ENCODE assay signal across 8 mouse cellular contexts in the genomic region with DNA sequence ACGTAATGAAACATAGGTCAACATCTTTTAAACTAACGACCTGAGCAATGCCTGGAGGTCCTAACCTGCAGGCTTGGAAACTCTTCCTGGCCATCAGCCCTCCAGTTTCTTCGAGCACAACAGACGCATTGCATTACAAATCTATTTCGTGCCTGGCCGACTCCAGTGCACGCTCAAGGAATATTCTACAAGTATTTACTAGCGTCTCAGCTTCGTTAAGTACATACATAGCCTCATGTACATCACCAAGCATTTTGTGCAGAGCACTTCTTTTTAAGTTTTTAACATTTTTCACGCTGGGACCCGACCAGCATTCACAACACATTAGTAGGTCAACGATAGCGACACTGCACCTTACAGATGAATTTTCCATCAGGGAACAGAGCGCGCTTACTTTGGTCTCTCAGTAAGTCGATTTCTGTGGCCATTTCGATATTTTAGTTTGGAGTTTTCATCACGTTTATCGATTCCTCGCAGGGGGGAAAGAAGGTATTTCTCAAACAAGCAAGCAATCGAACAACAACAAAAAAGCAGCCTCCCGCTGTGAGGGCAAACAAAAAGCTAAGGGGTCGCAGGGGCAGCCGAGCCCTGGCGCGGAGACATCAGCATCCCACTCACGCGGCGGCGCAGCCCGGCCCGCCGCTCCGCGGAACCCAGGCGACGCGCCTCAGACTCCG. TPM values are rescaled to one million over a fixed set of nuclear protein-coding genes. Genes with fewer than 3 reads are reported as not detected.
A peak's percentile ranks its signal among the peaks of the same experiment; 100 is the strongest.
DNase-seq lines count a peak whose midpoint lies in the region; ATAC-seq and TF ChIP-seq lines count a peak whose summit lies in the region.

No protein-coding gene starts in this region.

- H3K36me3 ChIP-seq in forebrain, embryonic 15.5 days: no peaks in the 10 kb centered on the region
- no peaks in the 10 kb centered on the region for H3K36me3 ChIP-seq in kidney, adult 2 months (ENCODE audit: control insufficient read depth, insufficient read depth, low read length)
- H3K36me3 ChIP-seq in liver, adult 2 months (ENCODE audit: control insufficient read depth, insufficient read depth, low read length): 0 out of 2 replicates have a peak, but pooled peaks cover under 1% of the 10 kb centered on the region

- H3K4me1 ChIP-seq in forebrain, embryonic 15.5 days: peaks cover 26% of the 10 kb centered on the region
- no peaks in the 10 kb centered on the region; the same call in 1 of the 2 replicates for H3K4me1 ChIP-seq in kidney, adult 2 months (ENCODE audit: control insufficient read depth, insufficient read depth, low read length)
- peaks cover 4% of the 10 kb centered on the region; the same call in 1 of the 2 replicates for H3K4me1 ChIP-seq in liver, adult 2 months (ENCODE audit: control insufficient read depth, insufficient read depth, low read length)
- H3K4me1 ChIP-seq in olfactory bulb, adult 2 months (ENCODE audit: control insufficient read depth, insufficient read depth, low read length): no peaks in the 10 kb centered on the region

- no peaks in the 10 kb centered on the region for H3K27me3 ChIP-seq in forebrain, embryonic 15.5 days
- H3K27me3 ChIP-seq in kidney, adult 2 months (replicated peaks; ENCODE audit: control insufficient read depth, insufficient read depth, low read length): no peaks in the 10 kb centered on the region
- no peaks in the 10 kb centered on the region for H3K27me3 ChIP-seq in liver, adult 2 months (ENCODE audit: control insufficient read depth, insufficient read depth, low read length)

- no peak for TF ChIP-seq CTCF in kidney, adult 2 months (conservative IDR thresholded peaks at IDR 0.05; ENCODE audit: insufficient read depth, insufficient read length, low read depth, low read length)
- TF ChIP-seq CTCF in liver, adult 2 months (IDR thresholded peaks at IDR 0.05; ENCODE audit: low read depth, low read length): no peak
- TF ChIP-seq CTCF in olfactory bulb, adult 2 months (IDR thresholded peaks at IDR 0.05; ENCODE audit: insufficient read depth, low read depth, low read length): no peak

- DNase-seq in adrenal gland, adult 8-10 months: peak; percentile 3
- no peak for DNase-seq in adrenal gland, postnatal 25 days
- peak; percentile 3 for DNase-seq in urinary bladder, postnatal 14 days (ENCODE audit: low spot score)
- DNase-seq in urinary bladder, postnatal 10 days (ENCODE audit: low spot score): no peak
- DNase-seq in kidney, adult 2 months: peak; percentile 19
- DNase-seq in liver, adult 2 months (ENCODE audit: extremely low read depth, low read depth, low spot score): peak; percentile 41

- no peaks in the 10 kb centered on the region for H3K9me3 ChIP-seq in forebrain, embryonic 15.5 days

- H3K9ac ChIP-seq in forebrain, embryonic 15.5 days (replicated peaks): peak overlapping the region; percentile 75
- peak overlapping the region; percentile 86 for H3K9ac ChIP-seq in liver, adult 2 months (ENCODE audit: low read depth, low read length)

- no peak; the same call in 1 of the 2 replicates for ATAC-seq in forebrain, embryonic 15.5 days (replicated peaks)

- peak overlapping the region; percentile 88 for H3K27ac ChIP-seq in forebrain, embryonic 15.5 days (replicated peaks)
- H3K27ac ChIP-seq in kidney, adult 2 months (ENCODE audit: insufficient read depth, low read depth, low read length): peak overlapping the region; percentile 28
- peak overlapping the region; percentile 61 for H3K27ac ChIP-seq in liver, adult 2 months (replicated peaks; ENCODE audit: insufficient read depth, low read depth, low read length)
- peak overlapping the region; percentile 48; the same call in 1 of the 2 replicates for H3K27ac ChIP-seq in olfactory bulb, adult 2 months (ENCODE audit: insufficient read depth, low read depth, low read length)

- TF ChIP-seq POLR2A in kidney, adult 2 months (IDR thresholded peaks at IDR 0.05; ENCODE audit: low read depth, low read length): no peak
- no peak for TF ChIP-seq POLR2A in liver, adult 2 months (IDR thresholded peaks at IDR 0.05; ENCODE audit: extremely low read depth, insufficient read depth, low read length)
- TF ChIP-seq POLR2A in olfactory bulb, adult 2 months (IDR thresholded peaks at IDR 0.05; ENCODE audit: insufficient read depth, low read depth, low read length): no peak

- H3K4me2 ChIP-seq in forebrain, embryonic 15.5 days (replicated peaks): peak overlapping the region; percentile 80

- H3K4me3 ChIP-seq in forebrain, embryonic 15.5 days: peak overlapping the region; percentile 68
- H3K4me3 ChIP-seq in kidney, adult 2 months (ENCODE audit: insufficient read depth, low read depth, low read length): peak overlapping the region; percentile 75
- H3K4me3 ChIP-seq in liver, adult 2 months (ENCODE audit: insufficient read depth, low read depth, low read length): peak overlapping the region; percentile 89
- peak overlapping the region; percentile 75 for H3K4me3 ChIP-seq in olfactory bulb, adult 2 months (ENCODE audit: insufficient read depth, low read depth, low read length)

- WGBS in forebrain, embryonic 15.5 days: under 1% methylated on average over 39 of the region's 39 CpGs
- under 1% methylated on average over 39 of the region's 39 CpGs for WGBS in kidney, adult 2 months
- under 1% methylated on average over 39 of the region's 39 CpGs for WGBS in liver, adult 2 months
- WGBS in olfactory bulb, adult 2 months: under 1% methylated on average over 39 of the region's 39 CpGs

- H3K79me2 ChIP-seq in liver, adult 2 months (ENCODE audit: control insufficient read depth, insufficient read depth, low read length): no peaks in the 10 kb centered on the region

RNA-seq across cellular contexts. Expression of a gene that starts 0.6 kb away (rescaled TPM):
- 10 to 100 TPM in 3 of 4 experiments, 1 to 10 TPM in 1; 7.3 to 17.7 (median 12.4) TPM for total RNA-seq in adrenal gland, adult 8-10 months (2022)
- 11.6 and 13.2 TPM in 2 replicates for total RNA-seq in adrenal gland, postnatal 25 days (2021)
- polyA plus RNA-seq in forebrain, embryonic 15.5 days (2015; fragmentation: Nextera tagmentation; extraction: Ambion mirVana): 20.5 and 22.2 TPM in 2 replicates
- polyA plus RNA-seq in kidney, adult 2 months (2012; rRNA removed): 3.8 and 4.9 TPM in 2 replicates
- 6.0 and 7.9 TPM in 2 replicates for total RNA-seq in liver, adult 2 months (2014; rRNA removed)
- polyA plus RNA-seq in liver, adult 2 months (2012; rRNA removed): 3.0 and 3.6 TPM in 2 replicates
- polyA plus RNA-seq in olfactory bulb, adult 2 months (2012; ENCODE audit: insufficient read depth, insufficient read length, low replicate concordance, missing spikeins): not detected in 2 replicates

RNA-seq across cellular contexts. Expression of a gene that starts 0.7 kb away (rescaled TPM):
- 10 to 100 TPM; 20.1 to 22.0 (median 20.8) TPM for total RNA-seq in adrenal gland, adult 8-10 months (2022)
- 13.8 and 20.3 TPM in 2 replicates for total RNA-seq in adrenal gland, postnatal 25 days (2021)
- polyA plus RNA-seq in forebrain, embryonic 15.5 days (2015; fragmentation: Nextera tagmentation; extraction: Ambion mirVana): 9.6 and 10.3 TPM in 2 replicates
- polyA plus RNA-seq in kidney, adult 2 months (2012; rRNA removed): 3.4 and 4.1 TPM in 2 replicates
- total RNA-seq in liver, adult 2 months (2014; rRNA removed): 7.0 and 10.5 TPM in 2 replicates
- 0.86 and 1.1 TPM in 2 replicates for polyA plus RNA-seq in liver, adult 2 months (2012; rRNA removed)
- not detected in 2 replicates for polyA plus RNA-seq in olfactory bulb, adult 2 months (2012; ENCODE audit: insufficient read depth, insufficient read length, low replicate concordance, missing spikeins)

Comparison
In these comparisons a context has a peak if more than half of its experiments do, and no peak if none do; other contexts are left out.
1. DNase-seq: peak in adrenal gland, adult 8-10 months (single experiment), urinary bladder, postnatal 14 days (single experiment), kidney, adult 2 months (single experiment) and liver, adult 2 months (single experiment); none in adrenal gland, postnatal 25 days (single experiment) and urinary bladder, postnatal 10 days (single experiment).
2. H3K27ac ChIP-seq: peak in every context shown above with its lines; median percentile 88 in forebrain, embryonic 15.5 days; 61 in liver, adult 2 months; 48 in olfactory bulb, adult 2 months; 28 in kidney, adult 2 months.
3. Peak in every context shown above with its lines, with median percentiles within 50 percentile points of each other: H3K4me3 ChIP-seq.